Mouse (Mus musculus) c-Kit-positive CD71-positive TER-119-negative erythroid progenitor cells, embryonic 14.5 days (primary cell): ENCODE data around the gene Esyt1.

Source experiments
- DNase-seq: peaks from one replicate; pipeline ENCODE4 v3.0.0-alpha.2; 2013; ENCODE audit warnings: low read depth

The Esyt1 gene

DNA sequence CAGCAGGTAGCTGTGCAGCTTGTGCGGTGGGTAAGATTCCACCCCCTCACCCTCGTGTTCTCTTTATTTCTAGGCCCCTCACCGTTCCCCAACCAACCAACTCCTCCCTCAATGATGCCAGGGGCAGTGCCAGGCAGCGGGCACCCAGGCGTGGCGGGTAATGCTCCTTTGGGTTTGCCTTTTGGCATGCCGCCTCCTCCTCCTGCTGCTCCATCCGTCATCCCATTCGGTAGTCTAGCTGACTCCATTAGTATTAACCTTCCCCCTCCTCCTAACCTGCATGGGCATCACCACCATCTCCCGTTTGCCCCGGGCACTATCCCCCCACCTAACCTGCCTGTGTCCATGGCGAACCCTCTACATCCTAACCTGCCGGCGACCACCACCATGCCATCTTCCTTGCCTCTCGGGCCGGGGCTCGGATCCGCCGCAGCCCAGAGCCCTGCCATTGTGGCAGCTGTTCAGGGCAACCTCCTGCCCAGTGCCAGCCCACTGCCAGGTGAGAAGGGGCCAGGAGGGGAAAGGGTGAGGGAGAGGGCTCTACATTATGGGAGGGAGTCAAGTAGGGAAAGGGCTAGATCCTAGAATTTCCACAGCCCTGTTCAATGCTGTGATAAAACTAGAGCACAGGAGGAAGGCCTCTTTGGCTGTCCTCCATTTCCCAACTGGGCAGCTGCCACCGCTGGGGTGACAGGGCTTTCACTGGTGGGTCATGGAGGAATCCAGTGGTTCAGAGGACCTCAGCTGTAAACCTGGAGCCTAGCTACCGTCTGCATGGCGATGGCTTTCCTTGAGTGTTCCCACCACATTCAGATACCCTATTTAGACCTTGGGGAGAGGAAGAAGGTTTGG is 37.6 kb downstream of the Esyt1 start:
- no peak for DNase-seq

DNA sequence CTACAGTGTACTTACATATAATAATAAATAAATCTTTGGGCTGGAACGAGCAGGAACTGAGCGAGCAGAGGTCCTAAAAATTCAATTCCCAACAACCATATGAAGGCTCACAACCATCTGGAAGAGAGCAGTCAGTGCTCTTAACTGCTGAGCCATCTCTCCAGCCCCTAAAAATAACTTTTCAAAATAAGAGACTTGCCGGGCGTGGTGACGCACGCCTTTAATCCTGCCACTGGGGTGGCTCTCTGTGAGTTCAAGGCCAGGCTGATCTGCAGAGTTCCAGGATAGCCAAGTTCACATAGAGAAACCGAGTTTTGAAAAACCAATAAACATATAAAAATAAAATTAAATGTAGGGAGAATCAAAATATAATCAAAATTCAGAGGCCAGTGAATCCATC is 39.3 kb downstream of the Esyt1 start:
- no peak for DNase-seq

DNA sequence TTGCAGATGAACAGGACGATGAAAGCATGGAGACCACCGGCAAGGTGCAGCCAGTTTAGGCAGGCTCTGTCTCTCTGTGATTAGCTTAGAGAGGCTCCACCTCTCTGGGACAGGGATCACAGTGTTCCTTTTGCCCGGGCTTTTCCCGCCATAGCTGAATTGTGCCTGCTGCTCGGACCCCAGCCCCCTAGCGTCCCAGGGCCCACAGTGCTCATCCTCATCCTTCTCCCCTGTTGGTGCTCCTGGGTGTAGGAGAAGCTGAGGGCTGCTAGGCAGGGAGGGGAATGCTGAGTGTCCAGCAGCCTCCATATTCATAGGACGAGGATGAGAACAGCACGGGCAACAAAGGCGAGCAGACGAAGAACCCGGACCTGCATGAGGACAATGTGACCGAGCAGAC is 51.3 kb downstream of the Esyt1 start:
- no peak for DNase-seq

DNA sequence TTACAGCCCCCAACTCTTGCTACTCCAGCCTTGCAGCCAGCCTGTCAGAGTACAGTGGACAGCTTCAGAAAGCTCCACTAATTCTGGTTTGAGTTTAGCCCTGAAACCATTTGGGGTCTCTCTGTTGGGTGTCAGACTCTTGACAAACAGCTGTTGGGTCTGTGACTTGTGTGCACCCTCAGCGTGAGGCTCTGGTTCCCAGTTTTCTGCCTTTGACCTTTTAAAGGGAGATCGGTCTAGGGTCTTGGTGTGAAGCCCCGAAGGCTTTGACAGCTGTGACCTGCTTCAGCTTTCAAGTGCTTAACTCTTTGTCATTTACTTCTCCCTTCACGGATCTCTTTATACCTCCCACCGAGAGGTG is 65.4 kb downstream of the Esyt1 start:
- no peak for DNase-seq
